Mouse (Mus musculus): Measurements from ENCODE around the gene Madcam1. TPM values are rescaled to one million over a fixed set of nuclear protein-coding genes. Genes with fewer than 3 reads are reported as not detected.

Gene Madcam1
- total and polyA plus RNA-seq, 2 experiments from 2014 or later = 1.4 to 2.1 TPM

- Histone ChIP-seq H3K9me3 (ENCODE audit: low read length) (no peaks in the 10 kb centered on the region), H3K4me1 (ENCODE audit: insufficient read depth, low read length) (peaks cover 23% of the 10 kb centered on the region), H3K4me2 (ENCODE audit: low read depth, low read length) (0 out of 2 replicates have a peak overlapping the region, but pooled peaks have one; percentile 16), H3K4me3 (ENCODE audit: low read length) (no peak overlapping the region), H3K9ac (replicated peaks; ENCODE audit: low read length) (no peak overlapping the region), H3K27me3 (ENCODE audit: insufficient read depth, low read length) (no peaks in the 10 kb centered on the region), H3K27ac (no peak overlapping the region), H3K36me3 (ENCODE audit: insufficient read depth, low read length) (peaks cover 27% of the 10 kb centered on the region)
- TF ChIP-seq CTCF (IDR thresholded peaks at IDR 0.05; ENCODE audit: low read depth) = no peak
- WGBS = 89% methylated on average over 21 of the region's 21 CpGs
- DNase-seq (ENCODE audit: low spot score) (no peak), ATAC-seq (no peak)
These were observed 44.3 kb downstream of the Madcam1 start for GRCm38 (mm10) chr10:79708668-79709067.

- Histone ChIP-seq H3K4me3 (ENCODE audit: low read length) (no peak overlapping the region), H3K27ac (no peak overlapping the region), H3K9ac (replicated peaks; ENCODE audit: low read length) (no peak overlapping the region), H3K36me3 (ENCODE audit: insufficient read depth, low read length) (peaks cover 27% of the 10 kb centered on the region), H3K27me3 (ENCODE audit: insufficient read depth, low read length) (no peaks in the 10 kb centered on the region), H3K9me3 (ENCODE audit: low read length) (no peaks in the 10 kb centered on the region), H3K4me1 (ENCODE audit: insufficient read depth, low read length) (peaks cover 23% of the 10 kb centered on the region), H3K4me2 (ENCODE audit: low read depth, low read length) (0 out of 2 replicates have a peak overlapping the region, but pooled peaks have one; percentile 16)
- TF ChIP-seq CTCF (IDR thresholded peaks at IDR 0.05; ENCODE audit: low read depth) = no peak
- no peak for DNase-seq (ENCODE audit: low spot score)
- no peak for ATAC-seq
- 85% methylated on average over 7 of the region's 7 CpGs for WGBS
These were observed 44.9 kb downstream of the Madcam1 start for GRCm38 (mm10) chr10:79709307-79709706.

GRCm38 (mm10) chr10:79712029-79712428 lies 47.7 kb downstream of the Madcam1 start:
- Histone ChIP-seq H3K4me3 (ENCODE audit: low read length) (no peak overlapping the region), H3K9me3 (ENCODE audit: low read length) (no peaks in the 10 kb centered on the region), H3K4me1 (ENCODE audit: insufficient read depth, low read length) (peaks cover 4% of the 10 kb centered on the region), H3K4me2 (ENCODE audit: low read depth, low read length) (no peak overlapping the region), H3K27ac (no peak overlapping the region), H3K27me3 (ENCODE audit: insufficient read depth, low read length) (no peaks in the 10 kb centered on the region), H3K9ac (replicated peaks; ENCODE audit: low read length) (no peak overlapping the region), H3K36me3 (ENCODE audit: insufficient read depth, low read length) (peaks cover 27% of the 10 kb centered on the region)
- peak; percentile 39 for TF ChIP-seq CTCF (IDR thresholded peaks at IDR 0.05; ENCODE audit: low read depth)
- DNase-seq (ENCODE audit: low spot score) = no peak
- ATAC-seq = peak; percentile 5; the same call in 1 of the 2 replicates
- 73% methylated on average over 1 of the region's 1 CpGs for WGBS

GRCm38 (mm10) chr10:79712499-79713126 lies 48.3 kb downstream of the Madcam1 start:
- H3K9ac ChIP-seq (replicated peaks; ENCODE audit: low read length) = no peak overlapping the region
- H3K4me3 ChIP-seq (ENCODE audit: low read length) = no peak overlapping the region
- peaks cover 27% of the 10 kb centered on the region for H3K36me3 ChIP-seq (ENCODE audit: insufficient read depth, low read length)
- WGBS = 15% methylated on average over 4 of the region's 6 CpGs
- peak; percentile 84 for TF ChIP-seq CTCF (IDR thresholded peaks at IDR 0.05; ENCODE audit: low read depth)
- H3K9me3 ChIP-seq (ENCODE audit: low read length) = no peaks in the 10 kb centered on the region
- peak; percentile 90 for DNase-seq (ENCODE audit: low spot score)
- no peaks in the 10 kb centered on the region for H3K4me1 ChIP-seq (ENCODE audit: insufficient read depth, low read length)
- H3K27ac ChIP-seq = no peak overlapping the region
- H3K4me2 ChIP-seq (ENCODE audit: low read depth, low read length) = no peak overlapping the region
- H3K27me3 ChIP-seq (ENCODE audit: insufficient read depth, low read length) = no peaks in the 10 kb centered on the region
- ATAC-seq = peak; percentile 28

GRCm38 (mm10) chr10:79713163-79713562 lies 48.8 kb downstream of the Madcam1 start:
- Histone ChIP-seq H3K27me3 (ENCODE audit: insufficient read depth, low read length) (no peaks in the 10 kb centered on the region), H3K36me3 (ENCODE audit: insufficient read depth, low read length) (peaks cover 27% of the 10 kb centered on the region), H3K27ac (no peak overlapping the region), H3K9me3 (ENCODE audit: low read length) (no peaks in the 10 kb centered on the region), H3K4me3 (ENCODE audit: low read length) (no peak overlapping the region), H3K4me1 (ENCODE audit: insufficient read depth, low read length) (no peaks in the 10 kb centered on the region), H3K4me2 (ENCODE audit: low read depth, low read length) (no peak overlapping the region), H3K9ac (replicated peaks; ENCODE audit: low read length) (no peak overlapping the region)
- no peak for TF ChIP-seq CTCF (IDR thresholded peaks at IDR 0.05; ENCODE audit: low read depth)
- DNase-seq (ENCODE audit: low spot score) (no peak), ATAC-seq (no peak)
- WGBS = 17% methylated on average over 1 of the region's 1 CpGs

GRCm38 (mm10) chr10:79714996-79715395 lies 50.6 kb downstream of the Madcam1 start:
- H3K4me2 ChIP-seq (ENCODE audit: low read depth, low read length) = no peak overlapping the region
- no peaks in the 10 kb centered on the region for H3K9me3 ChIP-seq (ENCODE audit: low read length)
- H3K27me3 ChIP-seq (ENCODE audit: insufficient read depth, low read length) = no peaks in the 10 kb centered on the region
- no peak overlapping the region for H3K9ac ChIP-seq (replicated peaks; ENCODE audit: low read length)
- no peak for ATAC-seq
- peaks cover 22% of the 10 kb centered on the region for H3K36me3 ChIP-seq (ENCODE audit: insufficient read depth, low read length)
- WGBS = 48% methylated on average over 4 of the region's 4 CpGs
- H3K27ac ChIP-seq = no peak overlapping the region
- H3K4me1 ChIP-seq (ENCODE audit: insufficient read depth, low read length) = no peaks in the 10 kb centered on the region
- no peak overlapping the region for H3K4me3 ChIP-seq (ENCODE audit: low read length)
- TF ChIP-seq CTCF (IDR thresholded peaks at IDR 0.05; ENCODE audit: low read depth) = no peak
- peak; percentile 52 for DNase-seq (ENCODE audit: low spot score)

Measured in hindbrain, postnatal 0 days (tissue).